Comparison of ENCODE assay signal across 18 mouse cellular contexts in genomic region chr11:54174877-54175276, GRCm38 (mm10).
DNase-seq lines count a peak whose midpoint lies in the region; ATAC-seq lines count a peak whose summit lies in the region.
"Had no signal": no experiment of that assay in that cellular context is flagged by ENCODE, and none has a peak within 500 bp of the region (broad histone marks: within the 10 kb centered on the region; RNA-seq: fewer than 3 reads in every experiment).

No protein-coding gene starts in this region.

- H3K4me3 ChIP-seq in lung, embryonic 15.5 days: no peak overlapping the region
- H3K4me3 ChIP-seq: forebrain, embryonic 12.5 days; gastrocnemius, adult 2 months; heart, embryonic 10.5 days had no signal

- H3K4me1 ChIP-seq in lung, embryonic 15.5 days: no peaks in the 10 kb centered on the region
- H3K4me1 ChIP-seq: heart, embryonic 10.5 days had no signal

- H3K36me3 ChIP-seq in lung, embryonic 15.5 days: no peaks in the 10 kb centered on the region
- H3K36me3 ChIP-seq: forebrain, embryonic 12.5 days; heart, embryonic 10.5 days had no signal

- 49% methylated on average over 2 of the region's 2 CpGs for WGBS in lung, embryonic 15.5 days

- no peaks in the 10 kb centered on the region for H3K9me3 ChIP-seq in lung, embryonic 15.5 days
- H3K9me3 ChIP-seq: forebrain, embryonic 12.5 days; heart, embryonic 10.5 days had no signal

- peak overlapping the region; percentile 39 for H3K27ac ChIP-seq in lung, embryonic 15.5 days
- H3K27ac ChIP-seq: forebrain, embryonic 12.5 days; gastrocnemius, adult 2 months; heart, embryonic 10.5 days; hindbrain, embryonic 14.5 days had no signal

- H3K4me2 ChIP-seq in lung, embryonic 15.5 days: no peak overlapping the region
- H3K4me2 ChIP-seq: forebrain, embryonic 12.5 days; hindbrain, embryonic 14.5 days had no signal

- ATAC-seq in lung, embryonic 15.5 days (ENCODE audit: borderline replicate concordance, extremely low read depth, low FRiP score, low TSS enrichment): no peak
- ATAC-seq: activated CD4-positive, CD25-positive, alpha-beta regulatory T cell, adult 4 months; Patski had no signal

- DNase-seq in heart, adult 11 months: peak; percentile 74
- no peak for DNase-seq in heart, adult 8-10 months (ENCODE audit: low spot score)
- no peak for DNase-seq in lung, postnatal 25 days (ENCODE audit: low spot score)
- DNase-seq in retina, postnatal 1 day: peak; percentile 68
- no peak for DNase-seq in retina, embryonic 14.5 days (ENCODE audit: low spot score)
- DNase-seq in adrenal gland, postnatal 36 days: no peak
- DNase-seq: adrenal gland, postnatal 14 days; cerebellum, adult 2 months; gastrocnemius, adult 2 months; gastrocnemius, postnatal 25 days; heart, postnatal 10 days had no signal

- no peaks in the 10 kb centered on the region for H3K27me3 ChIP-seq in lung, embryonic 15.5 days
- H3K27me3 ChIP-seq: CH12.LX; forebrain, embryonic 12.5 days; Patski had no signal

- H3K9ac ChIP-seq in lung, embryonic 15.5 days: no peak overlapping the region
- H3K9ac ChIP-seq: forebrain, embryonic 12.5 days; hindbrain, embryonic 14.5 days had no signal

Comparison
In these comparisons a context has a peak if more than half of its experiments do, and no peak if none do; other contexts are left out.
1. DNase-seq: peak in heart, adult 11 months (single experiment) and retina, postnatal 1 day (single experiment); none in heart, adult 8-10 months (single experiment), lung, postnatal 25 days (single experiment), retina, embryonic 14.5 days (single experiment) and adrenal gland, postnatal 36 days (0 of 2).